Mouse (Mus musculus) MEL (cell line): ENCODE measurements around the gene Atxn10. TPM values are rescaled to one million over a fixed set of nuclear protein-coding genes. Genes with fewer than 3 reads are reported as not detected.

Experiments
- DNase-seq: peaks from one replicate; pipeline ENCODE4 v3.0.0; 2011; ENCODE audit warnings: low read depth, low spot score
- H3K27ac ChIP-seq: 2 replicates; pipeline ENCODE4 v1.5.1; 2012; ENCODE audit warnings: low read depth, mild to moderate bottlenecking, control low read depth, low read length, moderate library complexity; ENCODE audit not compliant: control insufficient read depth
- H3K27me3 ChIP-seq, 2 experiments: fragments of 150-350 bp in 1 of 2; sonication (generic) in 1 of 2; 2 replicates each; pipeline ENCODE4 v1.6.1; 2012; ENCODE audit warnings: low read length in 2 of 2, mild to moderate bottlenecking in 2 of 2, improper control_type of control experiment in 1 of 2, moderate library complexity in 1 of 2; ENCODE audit not compliant: insufficient read depth in 2 of 2, control insufficient read depth in 1 of 2
- H3K36me3 ChIP-seq, 2 experiments: 2 replicates each; pipeline ENCODE4 v1.6.1; 2012 to 2014; ENCODE audit warnings: low read length in 2 of 2, improper control_type of control experiment in 1 of 2, inconsistent platforms in 1 of 2, mild to moderate bottlenecking in 1 of 2; ENCODE audit not compliant: insufficient read depth in 2 of 2, control insufficient read depth in 1 of 2
- H3K4me1 ChIP-seq, 2 experiments: fragments of 150-350 bp in 1 of 2; sonication (generic) in 1 of 2; 2 replicates each; pipeline ENCODE4 v1.6.1; 2012; ENCODE audit warnings: low read length in 2 of 2, improper control_type of control experiment in 1 of 2, mild to moderate bottlenecking in 1 of 2; ENCODE audit not compliant: insufficient read depth in 2 of 2, control insufficient read depth in 1 of 2
- H3K4me3 ChIP-seq, 2 experiments: fragments of 150-350 bp in 1 of 2; sonication (generic) in 1 of 2; 2 replicates each; pipeline ENCODE4 v1.5.1; 2012; ENCODE audit warnings: low read depth in 2 of 2, low read length in 2 of 2, mild to moderate bottlenecking in 2 of 2, moderate library complexity in 2 of 2, control low read depth in 1 of 2, improper control_type of control experiment in 1 of 2; ENCODE audit not compliant: control insufficient read depth in 1 of 2, insufficient read depth in 1 of 2
- H3K79me2 ChIP-seq: 2 replicates; pipeline ENCODE4 v1.6.1; 2012; ENCODE audit warnings: mild to moderate bottlenecking, low read length, moderate library complexity; ENCODE audit not compliant: control insufficient read depth, poor library complexity, insufficient read depth
- H3K9ac ChIP-seq: 2 replicates; pipeline ENCODE4 v1.6.1; 2012; ENCODE audit warnings: low read depth, mild to moderate bottlenecking, control low read depth, low read length, moderate library complexity; ENCODE audit not compliant: control insufficient read depth, poor library complexity, severe bottlenecking
- H3K9me3 ChIP-seq: fragments of 150-350 bp; sonication (generic); replicated peaks from 2 replicates; pipeline ENCODE4 v1.6.1; 2012; ENCODE audit warnings: mild to moderate bottlenecking, low read length, improper control_type of control experiment, moderate library complexity; ENCODE audit not compliant: insufficient read depth
- BHLHE40 ChIP-seq: IDR thresholded peaks from 2 replicates; pipeline ENCODE4 v1.6.1; 2012; ENCODE audit warnings: low read depth, mild to moderate bottlenecking, inconsistent platforms, low read length, improper control_type of control experiment, borderline replicate concordance
- CHD1 ChIP-seq: IDR thresholded peaks from 2 replicates; pipeline ENCODE4 v1.6.1; 2012; ENCODE audit warnings: low read depth, mild to moderate bottlenecking, inconsistent platforms, low read length, improper control_type of control experiment
- CTCF ChIP-seq, 3 experiments: IDR thresholded peaks in 2 of 3; conservative IDR thresholded peaks in 1 of 3; 2 replicates each; pipeline ENCODE4 v1.5.1; 2011 to 2012; ENCODE audit warnings: low read length in 3 of 3, low read depth in 2 of 3, mild to moderate bottlenecking in 2 of 3, improper control_type of control experiment in 1 of 3, inconsistent platforms in 1 of 3, mixed read lengths in 1 of 3, moderate library complexity in 1 of 3; ENCODE audit not compliant: control insufficient read depth in 1 of 3, insufficient read depth in 1 of 3, poor library complexity in 1 of 3, severe bottlenecking in 1 of 3
- EP300 ChIP-seq, 2 experiments: IDR thresholded peaks; 2 replicates each; pipeline ENCODE4 v1.6.1; 2011; ENCODE audit warnings: improper control_type of control experiment in 2 of 2, low read length in 2 of 2, low read depth in 1 of 2, mild to moderate bottlenecking in 1 of 2
- GABPA ChIP-seq: IDR thresholded peaks from 2 replicates; pipeline ENCODE4 v1.6.1; 2012; ENCODE audit warnings: low read depth, mild to moderate bottlenecking, inconsistent platforms, low read length, improper control_type of control experiment, moderate library complexity
- KAT2A ChIP-seq: conservative IDR thresholded peaks from 2 replicates; pipeline ENCODE4 v1.6.1; 2012; ENCODE audit warnings: low read depth, low read length, improper control_type of control experiment, inconsistent platforms
- MAFK ChIP-seq: IDR thresholded peaks from 2 replicates; pipeline ENCODE4 v1.6.1; 2011; ENCODE audit warnings: low read depth, mild to moderate bottlenecking, low read length, improper control_type of control experiment, borderline replicate concordance
- MAZ ChIP-seq: IDR thresholded peaks from 2 replicates; pipeline ENCODE4 v1.6.1; 2012; ENCODE audit warnings: low read depth, mild to moderate bottlenecking, inconsistent platforms, low read length, improper control_type of control experiment
- MXI1 ChIP-seq: IDR thresholded peaks from 2 replicates; pipeline ENCODE4 v1.6.1; 2011; ENCODE audit warnings: mild to moderate bottlenecking, low read depth, low read length, improper control_type of control experiment
- MYB ChIP-seq: IDR thresholded peaks from 2 replicates; pipeline ENCODE4 v1.6.1; 2011; ENCODE audit warnings: mild to moderate bottlenecking, low read depth, low read length, improper control_type of control experiment
- NRF1 ChIP-seq: IDR thresholded peaks from 2 replicates; pipeline ENCODE4 v1.6.1; 2014; ENCODE audit warnings: low read depth, mild to moderate bottlenecking, inconsistent platforms, low read length, improper control_type of control experiment, moderate library complexity; ENCODE audit not compliant: poor library complexity, insufficient read depth, severe bottlenecking
- POLR2AphosphoS5 ChIP-seq: IDR thresholded peaks from 2 replicates; pipeline ENCODE4 v1.6.1; 2012; ENCODE audit warnings: low read depth, borderline replicate concordance, mild to moderate bottlenecking, inconsistent platforms, low read length, moderate library complexity, mixed read lengths
- TBP ChIP-seq: IDR thresholded peaks from 2 replicates; pipeline ENCODE4 v1.8.0; 2011; ENCODE audit warnings: low read depth, low read length, improper control_type of control experiment
- UBTF ChIP-seq: IDR thresholded peaks from 2 replicates; pipeline ENCODE4 v1.6.1; 2012; ENCODE audit warnings: low read depth, mild to moderate bottlenecking, inconsistent platforms, low read length, improper control_type of control experiment, moderate library complexity, borderline replicate concordance; ENCODE audit not compliant: insufficient read depth
- ZKSCAN1 ChIP-seq: IDR thresholded peaks from 2 replicates; pipeline ENCODE4 v1.6.1; 2012; ENCODE audit warnings: low read depth, mild to moderate bottlenecking, inconsistent platforms, low read length, improper control_type of control experiment, moderate library complexity
- ZMIZ1 ChIP-seq: IDR thresholded peaks from 2 replicates; pipeline ENCODE4 v1.6.1; 2012; ENCODE audit warnings: low read depth, mild to moderate bottlenecking, inconsistent platforms, low read length, improper control_type of control experiment, moderate library complexity
- polyA plus RNA-seq, 2 experiments: library from polyadenylated mRNA; stranded (reverse) in 1 of 2; unstranded in 1 of 2; fragments of >175 nt in 1 of 2; fragments of >200 nt in 1 of 2; gene quantifications; 2 replicates each; pipeline versions ENCODE4 v1.2.1 to v1.2.4; 2012; ENCODE audit warnings: low replicate concordance in 2 of 2, low read depth in 1 of 2; ENCODE audit not compliant: insufficient read length in 2 of 2, insufficient read depth in 1 of 2, missing spikeins in 1 of 2
- total RNA-seq: library from RNA; depleted of rRNA; stranded (reverse); fragments of 300-350 nt; gene quantifications from 2 replicates; pipeline ENCODE4 v1.2.3, GENCODE M21; 2012

Atxn10 gene
- total and polyA plus RNA-seq, 3 experiments, result 24.5 to 75.6 (median 45.0) TPM

DNA sequence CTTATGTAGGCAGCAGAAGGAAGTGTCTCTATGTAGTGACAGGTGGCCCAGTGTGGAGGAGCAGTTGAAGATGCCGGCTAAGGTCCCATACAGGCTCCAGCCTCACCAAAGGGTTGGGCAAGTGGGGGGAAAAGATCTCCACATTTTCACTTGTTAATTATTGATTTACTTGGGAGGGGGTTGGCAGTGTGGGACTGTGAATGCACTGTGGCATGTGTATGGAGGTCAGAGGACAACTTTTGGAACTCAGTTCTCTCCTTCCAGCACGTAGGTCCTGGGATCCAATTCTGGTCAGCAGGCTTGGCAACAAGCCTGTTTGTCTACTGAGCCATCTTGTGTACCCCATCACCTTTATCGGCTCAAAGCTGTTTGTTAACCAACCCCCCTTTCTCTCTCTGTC, 39.5 kb upstream of the Atxn10 start:
- Histone ChIP-seq H3K27ac (no peak overlapping the region), H3K4me1 (no peaks in the 10 kb centered on the region), H3K4me3 (no peak overlapping the region), H3K9me3 (no peaks in the 10 kb centered on the region), H3K27me3 (no peaks in the 10 kb centered on the region), H3K9ac (no peak overlapping the region), H3K79me2 (no peaks in the 10 kb centered on the region), H3K36me3 (no peaks in the 10 kb centered on the region)
- TF ChIP-seq MYB (no peak), TBP (no peak)
- DNase-seq, result no peak

DNA sequence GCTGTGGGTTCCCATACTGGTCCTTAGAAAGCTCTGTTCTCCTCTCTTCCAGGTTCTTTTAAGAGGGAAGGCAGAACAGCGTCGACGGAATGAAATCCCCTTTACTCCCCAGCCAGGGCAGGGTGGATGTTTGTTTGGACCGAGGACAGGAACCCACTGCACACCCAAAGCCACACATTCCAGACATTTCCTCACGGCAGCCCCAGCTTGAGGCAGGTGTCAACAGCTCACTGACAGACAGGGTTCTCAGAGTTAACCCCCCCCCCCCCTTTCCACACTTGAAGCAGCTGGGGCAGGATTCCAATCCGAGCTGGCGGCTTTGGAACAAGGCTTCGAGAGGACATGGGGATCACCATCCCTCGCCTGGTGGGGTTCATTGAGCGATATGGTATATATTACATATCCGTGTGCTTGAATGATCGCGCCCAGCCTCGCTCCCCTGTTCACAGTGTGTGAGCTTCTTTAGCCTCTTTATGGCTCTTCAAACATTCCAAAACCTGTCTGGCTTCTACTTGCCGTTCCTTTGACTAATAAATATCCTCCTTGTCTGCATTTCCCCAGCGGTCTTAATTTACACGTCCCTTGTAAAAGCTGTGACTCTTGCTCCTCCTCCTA, 37.8 kb upstream of the Atxn10 start:
- no peak overlapping the region for H3K27ac ChIP-seq
- H3K79me2 ChIP-seq, result no peaks in the 10 kb centered on the region
- no peaks in the 10 kb centered on the region for H3K4me1 ChIP-seq
- DNase-seq, result no peak
- H3K9ac ChIP-seq, result no peak overlapping the region
- no peaks in the 10 kb centered on the region for H3K9me3 ChIP-seq
- H3K27me3 ChIP-seq, result no peaks in the 10 kb centered on the region
- no peaks in the 10 kb centered on the region for H3K36me3 ChIP-seq
- TF ChIP-seq MXI1, result no peak
- TF ChIP-seq KAT2A, result no peak
- no peak for TF ChIP-seq CTCF (IDR thresholded peaks at IDR 0.05 in 2 of 3, conservative IDR thresholded peaks at IDR 0.05 in 1 of 3; ENCODE audit: control insufficient read depth in 1 of 3, insufficient read depth in 1 of 3, low read depth in 2 of 3, low read length in 3 of 3, poor library complexity in 1 of 3, severe bottlenecking in 1 of 3)
- TF ChIP-seq ZMIZ1, result no peak
- no peak for TF ChIP-seq MAZ
- TF ChIP-seq ZKSCAN1, result no peak
- no peak for TF ChIP-seq BHLHE40
- no peak for TF ChIP-seq MAFK
- TF ChIP-seq CHD1, result no peak
- TF ChIP-seq UBTF, result no peak
- no peak for TF ChIP-seq EP300 (IDR thresholded peaks at IDR 0.05; ENCODE audit: low read depth in 1 of 2, low read length in 2 of 2)
- TF ChIP-seq GABPA, result no peak
- no peak for TF ChIP-seq MYB
- TF ChIP-seq POLR2AphosphoS5, result no peak
- TF ChIP-seq NRF1, result no peak
- TF ChIP-seq, all 39 proteins: peak for 0
- no peak overlapping the region for H3K4me3 ChIP-seq
